Mouse (Mus musculus): ENCODE data around the gene Srd5a1. TPM values are rescaled to one million over a fixed set of nuclear protein-coding genes. Genes with fewer than 3 reads are reported as not detected.
A peak's percentile ranks its signal among the peaks of the same experiment; 100 is the strongest.

Gene Srd5a1
- polyA plus RNA-seq, 1 experiment from 2014 or later = 25.4 TPM

GRCm38 (mm10) chr13:69547488-69548180 is 63.6 kb downstream of the Srd5a1 start:
- no peak for ATAC-seq
- H3K4me3 ChIP-seq = no peak overlapping the region
- WGBS = 66% methylated on average over 16 of the region's 16 CpGs
- no peak overlapping the region for H3K4me2 ChIP-seq
- H3K4me1 ChIP-seq = peaks cover 12% of the 10 kb centered on the region; the same call in 1 of the 2 replicates
- peaks cover 2% of the 10 kb centered on the region; the same call in 1 of the 2 replicates for H3K27me3 ChIP-seq
- no peak overlapping the region for H3K27ac ChIP-seq
- H3K9ac ChIP-seq = no peak overlapping the region
- H3K36me3 ChIP-seq (ENCODE audit: poor library complexity, severe bottlenecking) = no peaks in the 10 kb centered on the region
- no peaks in the 10 kb centered on the region for H3K9me3 ChIP-seq (replicated peaks)

- H3K27me3 ChIP-seq = peaks cover 2% of the 10 kb centered on the region; the same call in 1 of the 2 replicates
- WGBS = 23% methylated on average over 3 of the region's 3 CpGs
- no peak overlapping the region for H3K4me3 ChIP-seq
- no peaks in the 10 kb centered on the region for H3K9me3 ChIP-seq (replicated peaks)
- ATAC-seq = peak; percentile 34; the same call in 1 of the 2 replicates
- H3K27ac ChIP-seq = no peak overlapping the region
- H3K36me3 ChIP-seq (ENCODE audit: poor library complexity, severe bottlenecking) = no peaks in the 10 kb centered on the region
- peaks cover 12% of the 10 kb centered on the region; the same call in 1 of the 2 replicates for H3K4me1 ChIP-seq
- H3K4me2 ChIP-seq = no peak overlapping the region
- no peak overlapping the region for H3K9ac ChIP-seq
These were observed 66.2 kb downstream of the Srd5a1 start for GRCm38 (mm10) chr13:69545019-69545418.

GRCm38 (mm10) chr13:69543595-69543994 is 67.6 kb downstream of the Srd5a1 start:
- Histone ChIP-seq H3K36me3 (ENCODE audit: poor library complexity, severe bottlenecking) (no peaks in the 10 kb centered on the region), H3K4me3 (no peak overlapping the region), H3K4me1 (peaks cover 12% of the 10 kb centered on the region; the same call in 1 of the 2 replicates), H3K27ac (no peak overlapping the region), H3K9ac (no peak overlapping the region), H3K4me2 (no peak overlapping the region), H3K9me3 (replicated peaks) (no peaks in the 10 kb centered on the region), H3K27me3 (peaks cover 2% of the 10 kb centered on the region; the same call in 1 of the 2 replicates)
- 55% methylated on average over 12 of the region's 12 CpGs for WGBS
- no peak for ATAC-seq

- no peak overlapping the region for H3K9ac ChIP-seq
- H3K27me3 ChIP-seq = peaks cover 2% of the 10 kb centered on the region; the same call in 1 of the 2 replicates
- 36% methylated on average over 17 of the region's 17 CpGs for WGBS
- H3K36me3 ChIP-seq (ENCODE audit: poor library complexity, severe bottlenecking) = no peaks in the 10 kb centered on the region
- no peak overlapping the region for H3K4me2 ChIP-seq
- H3K4me3 ChIP-seq = no peak overlapping the region
- H3K4me1 ChIP-seq = peaks cover 12% of the 10 kb centered on the region; the same call in 1 of the 2 replicates
- H3K9me3 ChIP-seq (replicated peaks) = no peaks in the 10 kb centered on the region
- ATAC-seq = no peak
- no peak overlapping the region for H3K27ac ChIP-seq
These were observed 68.5 kb downstream of the Srd5a1 start for GRCm38 (mm10) chr13:69542571-69543352.

GRCm38 (mm10) chr13:69541776-69542175 is 69.5 kb downstream of the Srd5a1 start:
- Histone ChIP-seq H3K9ac (no peak overlapping the region; the same call in 1 of the 2 replicates), H3K36me3 (ENCODE audit: poor library complexity, severe bottlenecking) (no peaks in the 10 kb centered on the region), H3K4me2 (no peak overlapping the region), H3K9me3 (replicated peaks) (no peaks in the 10 kb centered on the region), H3K4me3 (no peak overlapping the region), H3K27me3 (peaks cover 2% of the 10 kb centered on the region; the same call in 1 of the 2 replicates), H3K4me1 (peaks cover 12% of the 10 kb centered on the region; the same call in 1 of the 2 replicates), H3K27ac (no peak overlapping the region)
- 71% methylated on average over 10 of the region's 10 CpGs for WGBS
- no peak for ATAC-seq

GRCm38 (mm10) chr13:69541209-69541608 is 70.0 kb downstream of the Srd5a1 start:
- Histone ChIP-seq H3K27me3 (peaks cover 2% of the 10 kb centered on the region; the same call in 1 of the 2 replicates), H3K4me1 (peaks cover 15% of the 10 kb centered on the region; the same call in 1 of the 2 replicates), H3K9me3 (replicated peaks) (no peaks in the 10 kb centered on the region), H3K4me2 (no peak overlapping the region), H3K4me3 (no peak overlapping the region), H3K9ac (no peak overlapping the region), H3K27ac (no peak overlapping the region), H3K36me3 (ENCODE audit: poor library complexity, severe bottlenecking) (no peaks in the 10 kb centered on the region)
- no peak for ATAC-seq
- 88% methylated on average over 6 of the region's 6 CpGs for WGBS

- Histone ChIP-seq H3K4me2 (no peak overlapping the region), H3K9ac (no peak overlapping the region), H3K9me3 (replicated peaks) (no peaks in the 10 kb centered on the region), H3K36me3 (ENCODE audit: poor library complexity, severe bottlenecking) (no peaks in the 10 kb centered on the region), H3K27ac (no peak overlapping the region), H3K4me3 (no peak overlapping the region), H3K4me1 (peaks cover 18% of the 10 kb centered on the region; the same call in 1 of the 2 replicates), H3K27me3 (no peaks in the 10 kb centered on the region; the same call in 1 of the 2 replicates)
- ATAC-seq = no peak
- WGBS = 28% methylated on average over 4 of the region's 4 CpGs
These were observed 72.9 kb downstream of the Srd5a1 start for GRCm38 (mm10) chr13:69538327-69538726.

GRCm38 (mm10) chr13:69537366-69537765 is 73.9 kb downstream of the Srd5a1 start:
- ATAC-seq = no peak
- no peaks in the 10 kb centered on the region; the same call in 1 of the 2 replicates for H3K27me3 ChIP-seq
- H3K4me3 ChIP-seq = no peak overlapping the region
- no peaks in the 10 kb centered on the region for H3K36me3 ChIP-seq (ENCODE audit: poor library complexity, severe bottlenecking)
- H3K4me1 ChIP-seq = peaks cover 18% of the 10 kb centered on the region
- no peak overlapping the region for H3K9ac ChIP-seq
- WGBS = 81% methylated on average over 7 of the region's 7 CpGs
- H3K9me3 ChIP-seq (replicated peaks) = no peaks in the 10 kb centered on the region
- H3K4me2 ChIP-seq = no peak overlapping the region
- no peak overlapping the region for H3K27ac ChIP-seq

GRCm38 (mm10) chr13:69536021-69536420 is 75.2 kb downstream of the Srd5a1 start:
- Histone ChIP-seq H3K27me3 (no peaks in the 10 kb centered on the region; the same call in 1 of the 2 replicates), H3K9ac (peak overlapping the region; percentile 16; the same call in 1 of the 2 replicates), H3K4me2 (peak overlapping the region; percentile 85), H3K9me3 (replicated peaks) (no peaks in the 10 kb centered on the region), H3K4me1 (peaks cover 31% of the 10 kb centered on the region), H3K36me3 (ENCODE audit: poor library complexity, severe bottlenecking) (no peaks in the 10 kb centered on the region), H3K4me3 (peak overlapping the region; percentile 81; the same call in 1 of the 2 replicates), H3K27ac (no peak overlapping the region)
- WGBS = 75% methylated on average over 4 of the region's 4 CpGs
- no peak for ATAC-seq

GRCm38 (mm10) chr13:69534654-69535551 is 76.3 kb downstream of the Srd5a1 start:
- WGBS = under 1% methylated on average over 63 of the region's 86 CpGs
- peaks cover 1% of the 10 kb centered on the region for H3K36me3 ChIP-seq (ENCODE audit: poor library complexity, severe bottlenecking)
- H3K9me3 ChIP-seq (replicated peaks) = no peaks in the 10 kb centered on the region
- H3K4me3 ChIP-seq = peak overlapping the region; percentile 81
- H3K9ac ChIP-seq = peak overlapping the region; percentile 91
- H3K27me3 ChIP-seq = no peaks in the 10 kb centered on the region
- H3K27ac ChIP-seq = peak overlapping the region; percentile 91
- peak; percentile 94 for ATAC-seq
- H3K4me2 ChIP-seq = peak overlapping the region; percentile 85
- H3K4me1 ChIP-seq = peaks cover 42% of the 10 kb centered on the region

GRCm38 (mm10) chr13:69534334-69534653 is 76.9 kb downstream of the Srd5a1 start, which contains the start of gene Tent4a:
Gene Tent4a (minus strand): TSS chr13:69534617.
- peak within 1 kb of the TSS; percentile 85 for H3K4me2 ChIP-seq
- H3K27me3 ChIP-seq = no peaks in the 10 kb centered on the region
- peak; percentile 83 for ATAC-seq
- WGBS = 0% methylated on average over 22 of the region's 57 CpGs
- H3K9me3 ChIP-seq (replicated peaks) = no peaks in the 10 kb centered on the region
- peaks cover 45% of the 10 kb centered on the region for H3K4me1 ChIP-seq
- H3K27ac ChIP-seq = peak within 1 kb of the TSS; percentile 91
- peaks cover 5% of the 10 kb centered on the region for H3K36me3 ChIP-seq (ENCODE audit: poor library complexity, severe bottlenecking)
- H3K4me3 ChIP-seq = peak within 1 kb of the TSS; percentile 81
- peak within 1 kb of the TSS; percentile 91 for H3K9ac ChIP-seq

Data from forebrain, embryonic 13.5 days (tissue).